Mouse (Mus musculus) brain, embryonic 18.5 days (tissue): ENCODE data around the gene Ift81.
"Not testable (repeated sequence)": the region's sequence is repeated elsewhere in the genome, so short reads cannot be mapped to it uniquely, and the experiment has no call there.

Experiments
- DNase-seq: peaks from one replicate; pipeline ENCODE4 v3.0.0-alpha.2; 2012; ENCODE audit warnings: low read depth, low spot score

Gene Ift81

GRCm38 (mm10) chr5:122613908-122614732 is at the start of gene Ift81:
Gene Ift81 (minus strand): TSS chr5:122614518.
- DNase-seq: peak; percentile 89

GRCm38 (mm10) chr5:122662501-122662900 is 48.2 kb upstream of the Ift81 start:
- DNase-seq: no peak

DNA sequence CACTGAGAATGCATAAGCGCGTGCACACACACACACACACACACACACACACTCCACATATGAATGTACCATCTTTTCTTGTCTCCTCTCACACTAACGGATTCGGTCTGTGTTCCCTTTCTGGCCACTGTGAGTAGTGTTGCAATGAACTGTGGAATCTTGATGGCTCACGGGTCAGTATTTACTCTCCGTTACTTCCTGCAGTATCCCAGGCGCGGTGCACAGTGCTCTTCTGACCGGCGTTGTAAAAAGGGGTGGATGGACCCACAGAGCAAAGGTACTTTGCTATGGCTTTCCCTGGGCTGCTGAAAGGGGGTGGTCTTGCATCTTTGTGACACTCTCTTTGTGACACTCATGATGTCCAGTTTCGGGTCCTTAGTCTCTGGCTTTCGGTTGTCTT is 42.5 kb upstream of the Ift81 start:
- no peak for DNase-seq

- no peak for DNase-seq
Observed at GRCm38 (mm10) chr5:122654268-122654573, 39.9 kb upstream of the Ift81 start.

DNA sequence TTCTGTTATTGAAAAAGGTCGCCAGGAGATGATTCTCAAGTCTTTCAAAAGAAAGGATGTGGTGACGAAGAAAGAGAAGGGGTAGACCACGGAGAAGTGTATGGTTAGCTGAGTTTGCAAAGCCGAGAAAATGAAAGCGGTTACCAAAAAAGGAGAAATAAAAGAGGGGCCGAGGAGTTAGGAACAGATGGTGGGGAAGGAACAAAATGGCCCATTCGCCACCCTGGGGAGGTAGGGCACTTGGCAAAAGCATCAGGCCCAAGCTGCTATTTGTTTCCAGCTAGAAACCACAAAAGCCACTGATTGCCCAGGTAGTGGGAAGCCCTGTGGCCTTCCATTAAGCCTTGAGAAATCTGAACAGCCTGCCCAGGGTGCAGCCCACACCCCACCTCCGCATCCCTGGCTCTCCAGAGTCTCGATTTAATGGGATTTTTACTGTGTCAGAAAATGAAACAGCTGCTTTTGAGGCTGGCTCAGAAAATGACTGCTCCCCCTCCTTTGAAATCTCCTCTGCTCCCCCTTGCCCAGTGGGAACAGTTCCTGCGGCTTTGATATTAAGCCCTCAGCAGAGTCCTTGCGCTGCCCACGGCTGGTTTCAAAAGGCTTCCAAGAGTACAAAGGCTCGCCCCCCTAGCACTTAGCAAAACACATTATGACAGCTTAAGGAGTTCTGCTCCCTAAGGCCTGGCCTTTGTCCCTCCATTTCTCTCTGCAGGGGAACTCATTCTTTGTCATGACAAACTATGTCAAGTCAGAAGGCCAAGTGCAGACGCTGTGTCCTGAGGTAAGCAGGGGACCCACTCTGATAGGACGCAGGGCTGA is 39.3 kb upstream of the Ift81 start:
- DNase-seq: peak; percentile 40

DNA sequence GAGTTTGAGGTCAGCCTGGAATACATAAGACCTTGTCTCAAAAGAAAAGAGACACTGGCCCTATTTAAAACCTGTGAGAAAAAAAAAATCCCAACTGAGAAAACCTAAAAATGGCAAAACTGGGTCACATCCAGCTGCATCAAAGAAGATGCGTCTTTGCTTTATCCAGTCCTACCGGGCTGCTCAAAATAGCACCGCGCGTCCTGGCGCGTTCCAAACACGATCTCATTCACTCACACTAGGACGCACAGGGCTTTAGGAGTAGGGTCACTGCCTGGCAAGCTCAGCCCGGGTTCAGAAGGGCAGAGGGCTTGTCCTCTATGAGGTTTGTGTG is 38.8 kb upstream of the Ift81 start:
- no peak for DNase-seq

GRCm38 (mm10) chr5:122652506-122652905 is 38.2 kb upstream of the Ift81 start:
- no peak for DNase-seq

DNA sequence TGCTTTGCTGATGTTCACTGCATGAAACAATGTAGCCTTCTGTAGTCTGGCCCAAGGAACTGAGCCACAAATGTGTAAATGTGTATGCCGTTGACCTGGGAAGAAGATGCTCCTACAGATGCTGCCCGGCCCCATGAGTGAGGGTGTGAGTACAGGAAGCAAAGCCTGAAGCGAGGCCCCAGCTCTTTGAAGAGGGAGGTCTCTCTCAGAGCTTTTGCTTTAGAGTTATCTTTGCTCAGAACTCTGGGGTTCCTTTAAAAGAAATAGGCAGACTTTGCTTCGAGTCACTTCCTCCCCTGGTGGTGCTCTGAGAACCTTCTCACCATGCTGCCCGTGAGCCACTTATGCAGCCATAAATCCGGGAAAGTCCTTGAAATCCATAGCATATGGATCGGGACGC is 35.8 kb upstream of the Ift81 start:
- no peak for DNase-seq

- DNase-seq: no peak
Observed at GRCm38 (mm10) chr5:122649264-122649663, 34.9 kb upstream of the Ift81 start.

DNA sequence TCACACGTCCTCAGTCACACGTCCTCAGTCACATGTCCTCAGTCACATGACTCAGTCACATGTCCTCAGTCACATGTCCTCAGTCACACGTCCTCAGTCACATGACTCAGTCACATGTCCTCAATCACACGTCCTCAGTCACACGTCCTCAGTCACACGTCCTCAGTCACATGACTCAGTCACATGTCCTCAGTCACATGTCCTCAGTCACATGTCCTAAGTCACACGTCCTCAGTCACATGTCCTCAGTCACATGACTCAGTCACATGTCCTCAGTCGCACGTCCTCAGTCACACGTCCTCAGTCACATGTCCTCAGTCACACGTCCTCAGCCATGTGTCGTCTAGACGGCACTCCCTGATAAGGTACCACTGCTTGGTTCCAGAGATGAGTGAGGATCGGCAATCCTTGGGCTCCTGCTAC is 33.6 kb upstream of the Ift81 start:
- DNase-seq: not testable (repeated sequence)

GRCm38 (mm10) chr5:122647256-122647924 is 33.1 kb upstream of the Ift81 start:
- DNase-seq: no peak

- no peak for DNase-seq
Observed at GRCm38 (mm10) chr5:122646050-122646449, 31.7 kb upstream of the Ift81 start.

- no peak for DNase-seq
Observed at GRCm38 (mm10) chr5:122645290-122645689, 31.0 kb upstream of the Ift81 start.

DNA sequence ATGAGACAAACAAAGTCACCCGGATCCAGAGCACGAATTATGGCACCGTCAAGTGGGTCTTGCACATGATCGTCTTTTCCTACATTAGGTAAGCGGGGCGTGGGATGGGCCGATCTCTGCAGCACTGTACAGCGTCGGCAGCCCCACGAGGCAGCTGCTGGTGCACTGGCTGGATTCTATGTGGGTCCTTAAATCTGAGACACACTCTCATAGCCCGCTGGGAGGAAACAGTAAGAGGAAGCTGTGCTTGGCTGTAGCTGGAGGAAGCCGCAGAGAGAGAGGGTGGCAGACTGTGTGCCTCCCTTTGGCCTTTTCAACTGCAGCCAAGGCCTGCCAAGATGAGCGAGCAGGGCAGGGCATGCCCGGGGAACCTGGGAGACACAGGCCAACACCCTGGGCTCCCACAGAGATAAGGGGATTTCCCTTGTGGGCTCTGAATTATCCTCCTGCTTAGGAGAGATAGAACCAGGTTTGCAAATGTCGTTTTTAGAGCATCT is 29.8 kb upstream of the Ift81 start:
- DNase-seq: no peak

GRCm38 (mm10) chr5:122643701-122644100 is 29.4 kb upstream of the Ift81 start, which contains the start of gene P2rx7:
Gene P2rx7 (plus strand): TSS chr5:122643911.
- no peak for DNase-seq

DNA sequence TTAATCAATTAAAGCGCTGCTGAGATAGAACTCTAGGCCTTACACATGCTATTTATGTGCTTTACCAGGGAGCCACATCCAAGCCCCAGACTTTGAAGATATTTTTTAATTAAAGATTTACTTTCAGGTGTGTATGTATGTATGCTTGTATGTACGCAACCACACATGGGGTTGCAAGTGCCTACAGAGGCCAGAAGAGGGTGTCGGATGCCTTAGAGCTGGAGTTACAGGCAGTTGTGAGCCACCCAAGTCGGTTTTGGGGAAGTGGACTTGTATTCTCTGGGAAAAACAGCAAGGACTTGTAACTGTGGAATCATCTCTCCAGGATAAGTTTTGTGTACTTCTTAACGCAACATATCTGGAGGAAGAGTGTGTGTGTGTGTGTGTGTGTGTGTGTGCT is 25.7 kb upstream of the Ift81 start:
- no peak for DNase-seq

DNA sequence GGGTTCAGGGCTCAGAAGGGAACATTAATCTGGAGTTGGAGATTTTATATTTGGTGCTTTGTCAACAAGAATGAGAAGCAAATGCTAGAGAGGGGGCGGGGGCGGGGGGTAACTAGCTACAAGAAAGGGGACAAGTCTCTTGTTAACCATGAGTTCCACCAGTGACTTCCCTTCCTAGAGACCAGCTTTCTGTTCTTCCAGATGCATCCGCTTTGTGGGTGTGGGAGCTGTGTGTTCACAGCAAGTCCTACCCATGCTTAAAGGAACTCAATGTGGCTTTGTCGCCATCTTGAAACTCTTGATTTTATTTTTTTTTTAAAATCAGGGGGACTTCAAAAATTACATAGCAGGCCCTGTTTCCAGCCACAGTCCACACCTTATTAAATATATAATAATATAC is 25.2 kb upstream of the Ift81 start:
- DNase-seq: no peak

DNA sequence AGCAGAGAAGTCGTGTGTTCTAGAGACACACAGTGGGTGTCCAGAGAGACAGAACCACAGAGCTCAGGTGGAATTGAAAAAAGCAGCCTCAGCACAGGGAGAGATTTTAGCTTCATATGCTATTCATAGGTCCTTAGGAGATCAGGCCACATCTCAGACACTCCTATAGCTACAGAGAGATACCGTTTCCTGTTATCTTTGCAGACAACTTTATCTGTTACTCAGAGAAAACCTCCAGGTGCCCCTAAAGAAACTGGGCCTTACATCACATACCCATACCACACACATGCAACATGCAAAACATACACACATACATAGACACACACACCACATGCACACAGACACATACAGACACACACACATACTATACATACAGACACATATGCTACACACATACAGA is 24.0 kb upstream of the Ift81 start:
- DNase-seq: no peak

DNA sequence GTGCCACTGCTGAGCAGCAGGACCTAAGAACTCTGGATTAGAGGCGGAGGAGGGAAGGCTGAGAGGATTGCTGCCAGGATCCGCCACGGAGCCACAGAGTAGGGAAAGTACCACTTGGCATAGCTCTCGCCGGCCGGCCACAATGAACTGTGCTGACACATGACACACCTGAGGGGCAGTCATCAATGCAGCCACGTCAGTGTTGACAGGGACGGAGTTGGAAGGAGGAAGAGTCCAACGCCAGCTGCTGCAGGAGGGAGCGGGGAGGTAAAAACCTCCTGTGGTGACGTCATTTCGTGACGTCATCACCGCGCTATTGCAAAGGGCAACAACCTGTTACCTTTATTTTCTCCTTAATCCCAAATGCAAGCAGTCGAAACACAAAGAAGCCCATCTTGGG is 22.6 kb upstream of the Ift81 start:
- no peak for DNase-seq

- no peak for DNase-seq
Observed at GRCm38 (mm10) chr5:122636308-122636707, 22.0 kb upstream of the Ift81 start.

- DNase-seq: no peak
Observed at GRCm38 (mm10) chr5:122635228-122635627, 20.9 kb upstream of the Ift81 start.

GRCm38 (mm10) chr5:122627243-122627642 is 12.9 kb upstream of the Ift81 start:
- DNase-seq: peak; percentile 61
